Mouse (Mus musculus) thymus, postnatal 14 days (tissue): Measurements from ENCODE around the gene Ckap4.

Experiments used
- DNase-seq: peaks from one replicate; pipeline ENCODE4 v3.0.0; 2021

The Ckap4 gene

DNA sequence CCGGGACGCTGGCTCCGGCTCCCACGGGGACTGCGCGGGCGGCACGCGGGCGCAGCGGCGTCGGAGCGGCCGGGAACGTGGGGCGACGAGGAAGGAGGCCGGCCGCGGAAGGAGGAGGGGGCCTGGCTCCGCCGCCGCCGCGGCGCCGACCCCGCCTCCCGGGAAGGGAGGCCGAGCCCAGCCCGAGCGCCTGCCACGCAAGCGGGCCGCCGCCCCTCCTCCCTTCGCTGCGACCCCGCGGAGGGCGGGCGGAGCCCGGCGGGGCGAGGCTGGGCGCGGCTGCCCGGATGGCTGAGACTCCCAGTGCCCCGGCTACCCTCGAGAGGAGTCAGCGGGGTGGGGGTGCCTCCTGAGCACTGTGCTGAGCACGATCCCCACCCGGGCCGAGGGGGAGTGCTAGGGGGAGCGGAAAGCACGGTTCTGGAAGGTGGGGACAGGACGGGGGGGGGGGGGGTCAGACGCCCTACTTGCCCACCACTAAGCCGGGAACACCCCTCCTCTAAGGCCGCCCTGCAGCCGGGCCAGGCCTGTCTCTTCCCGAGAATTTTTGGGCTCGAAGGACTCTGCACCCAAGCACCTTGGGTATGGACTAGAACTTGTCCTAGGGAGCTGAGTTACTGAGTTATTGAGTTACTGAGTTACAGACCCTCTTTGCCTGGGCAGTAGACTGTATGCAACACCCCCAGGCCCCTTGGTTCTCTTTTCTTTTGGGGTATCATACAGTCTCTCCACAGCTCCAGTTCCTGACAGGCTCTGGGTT is at the start of gene Ckap4:
TSS of gene Ckap4 (minus strand) at position 151 of the 760 bp plus-strand sequence.
- DNase-seq, result peak; percentile 77

DNA sequence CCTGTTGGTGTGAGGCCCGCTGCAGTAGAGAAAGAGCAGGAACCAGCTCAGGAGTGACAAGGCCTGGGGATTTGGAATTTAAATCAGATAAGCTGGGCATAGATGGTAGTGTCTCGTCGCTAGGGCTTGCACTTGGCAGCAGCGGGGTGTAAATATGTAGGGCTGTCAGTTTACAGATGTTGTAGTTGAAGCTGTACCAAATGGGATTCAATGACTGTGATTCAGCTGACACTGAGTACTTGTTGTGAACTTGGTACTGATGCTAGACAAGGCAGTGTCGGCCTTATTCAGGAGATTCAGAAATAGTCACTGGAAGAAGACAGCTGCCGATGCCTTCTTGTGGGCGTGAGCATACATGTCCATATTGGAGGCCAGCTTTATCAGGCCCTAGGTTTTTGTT is 48.4 kb upstream of the Ckap4 start:
- no peak for DNase-seq

DNA sequence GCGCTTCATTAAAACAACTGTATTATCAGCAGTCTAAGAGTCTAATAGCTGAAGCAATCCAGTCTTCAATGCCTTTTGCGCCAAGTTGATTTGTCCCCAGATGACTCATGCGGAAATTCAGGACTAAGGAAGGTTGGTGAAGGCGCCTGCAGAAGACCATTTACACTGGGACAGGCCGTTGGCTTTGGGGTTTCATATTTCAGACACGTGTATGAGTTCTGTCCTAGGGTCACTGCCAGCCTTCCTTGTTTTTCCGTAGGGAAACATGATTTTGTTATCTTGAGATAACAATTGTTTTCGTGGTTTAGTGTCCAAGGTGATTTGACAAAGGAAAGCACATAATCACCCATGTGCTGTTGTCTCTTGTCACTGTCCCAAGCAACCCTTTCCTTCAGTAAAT is 47.3 kb upstream of the Ckap4 start:
- DNase-seq, result no peak

DNA sequence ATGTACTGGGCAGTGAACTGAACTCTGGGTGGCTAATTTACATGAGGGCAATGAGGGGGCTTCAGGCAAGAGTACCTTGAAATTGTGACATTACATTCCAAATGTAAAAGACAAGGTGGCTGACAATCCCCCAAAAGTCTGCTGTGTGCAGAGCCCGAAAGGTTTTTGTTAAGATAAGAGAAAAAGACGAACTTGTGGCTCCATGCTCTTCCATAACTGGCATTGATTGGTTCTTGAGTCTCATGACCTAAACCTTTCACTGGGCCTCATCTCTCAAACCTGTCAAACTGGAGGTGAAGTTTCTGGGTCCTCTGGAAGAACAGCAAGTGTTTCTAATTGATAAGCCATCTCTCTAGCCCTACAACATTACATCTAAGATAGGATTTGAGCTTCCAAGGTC is 45.7 kb upstream of the Ckap4 start:
- no peak for DNase-seq

DNA sequence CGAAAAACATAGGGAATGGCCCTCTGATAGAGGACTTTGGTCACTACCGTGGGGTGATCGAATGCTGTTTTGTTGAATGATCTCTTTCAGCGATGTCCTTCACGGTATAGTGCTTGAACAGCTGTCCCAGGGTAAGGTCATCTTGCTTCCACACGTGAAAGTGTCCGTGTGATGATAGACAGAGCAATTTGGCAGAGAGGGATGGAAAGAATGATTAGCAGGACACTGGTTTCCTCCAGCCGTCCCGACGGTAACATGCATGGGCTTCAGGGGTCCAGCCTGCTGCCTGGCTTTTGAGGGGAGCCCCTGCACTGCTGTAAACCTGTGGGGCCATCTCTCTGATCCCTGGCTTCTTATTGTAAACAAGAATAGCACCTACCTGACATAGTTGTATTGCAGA is 44.9 kb upstream of the Ckap4 start:
- DNase-seq, result no peak

DNA sequence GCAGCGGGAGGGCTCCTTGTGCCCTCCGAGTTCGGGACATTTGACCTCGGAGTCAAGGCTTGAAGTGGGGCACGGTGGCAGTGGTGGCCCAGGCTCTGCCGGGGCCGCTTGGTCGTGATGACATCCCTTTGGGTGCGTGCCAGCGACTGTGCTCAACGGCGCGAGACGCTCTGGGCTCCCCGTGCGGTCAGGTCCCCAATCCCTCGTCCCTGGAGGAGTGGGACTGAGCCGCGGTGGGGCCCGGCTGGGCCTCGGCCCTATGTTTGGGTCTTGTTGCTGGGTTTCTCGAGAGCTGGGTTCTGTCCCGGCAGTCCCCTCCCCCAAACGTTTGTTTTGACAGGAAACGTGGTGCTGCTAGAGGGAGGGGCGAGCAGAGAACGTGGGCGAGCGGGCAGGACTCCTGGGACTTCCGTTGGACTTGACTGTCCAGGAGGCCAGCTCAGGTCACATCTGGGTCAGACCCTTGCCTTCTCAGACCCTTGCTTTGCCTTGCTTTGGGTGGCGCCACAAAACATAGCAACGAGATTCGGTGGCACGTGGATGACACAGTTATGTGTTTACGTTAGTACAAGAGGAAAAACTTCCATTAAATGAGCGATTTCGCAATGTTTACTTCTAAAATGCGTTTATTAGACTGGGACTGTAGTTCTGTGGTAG is 43.3 kb upstream of the Ckap4 start:
- peak; percentile 81 for DNase-seq

DNA sequence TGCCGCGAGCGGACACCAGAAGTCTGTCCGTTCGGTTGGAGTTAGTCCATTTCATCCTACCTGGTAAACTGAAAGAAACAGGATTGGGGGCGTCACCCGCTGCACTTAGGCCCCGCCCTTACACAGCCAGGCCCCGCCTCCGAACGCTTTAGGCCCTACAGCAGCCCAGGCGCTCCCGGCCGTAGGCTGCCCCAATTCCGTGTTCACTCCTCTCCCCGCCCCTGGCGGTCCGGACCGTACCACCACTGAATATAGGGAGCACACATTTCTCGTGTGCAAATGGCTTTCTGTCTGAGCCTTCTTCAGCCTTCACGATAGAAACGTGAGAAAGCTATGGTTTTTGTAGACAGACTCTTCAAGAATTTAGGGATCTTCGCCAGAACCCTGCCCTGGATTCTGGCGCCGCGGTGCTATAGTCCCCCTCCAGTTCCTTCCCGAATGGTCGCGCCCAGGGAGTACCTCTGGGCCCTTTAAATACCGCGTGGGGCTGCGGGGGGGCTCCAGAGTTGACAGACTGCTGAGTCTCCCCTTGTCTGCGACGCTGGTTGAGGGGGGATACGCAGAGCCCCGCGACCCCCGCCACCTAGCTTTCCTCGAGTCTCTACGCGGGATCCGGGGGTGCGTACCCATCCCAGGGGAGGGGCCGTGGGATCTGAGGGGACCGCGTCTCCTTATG is 42.7 kb upstream of the Ckap4 start, which contains the start of gene Tcp11l2:
TSS of gene Tcp11l2 (plus strand) at position 232 of the 676 bp plus-strand sequence.
- DNase-seq, result peak; percentile 95

DNA sequence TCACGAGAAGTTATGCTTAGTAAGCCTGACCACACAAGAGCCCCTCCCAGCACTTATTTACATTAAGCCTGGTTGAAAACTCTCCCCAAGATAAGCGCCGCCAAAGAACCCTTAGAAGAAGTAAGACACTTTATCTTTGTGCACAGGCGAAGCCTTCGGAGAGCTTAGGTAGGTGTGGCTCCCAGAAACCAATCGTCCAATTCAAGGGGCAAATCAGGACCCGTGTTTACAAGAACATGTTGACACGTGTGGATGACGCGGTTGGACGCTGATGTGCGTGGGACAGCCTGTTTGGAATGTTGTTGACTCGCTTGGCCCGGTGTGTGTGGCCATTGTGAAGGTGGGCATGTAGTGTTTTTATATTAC is 42.1 kb upstream of the Ckap4 start:
- no peak for DNase-seq

DNA sequence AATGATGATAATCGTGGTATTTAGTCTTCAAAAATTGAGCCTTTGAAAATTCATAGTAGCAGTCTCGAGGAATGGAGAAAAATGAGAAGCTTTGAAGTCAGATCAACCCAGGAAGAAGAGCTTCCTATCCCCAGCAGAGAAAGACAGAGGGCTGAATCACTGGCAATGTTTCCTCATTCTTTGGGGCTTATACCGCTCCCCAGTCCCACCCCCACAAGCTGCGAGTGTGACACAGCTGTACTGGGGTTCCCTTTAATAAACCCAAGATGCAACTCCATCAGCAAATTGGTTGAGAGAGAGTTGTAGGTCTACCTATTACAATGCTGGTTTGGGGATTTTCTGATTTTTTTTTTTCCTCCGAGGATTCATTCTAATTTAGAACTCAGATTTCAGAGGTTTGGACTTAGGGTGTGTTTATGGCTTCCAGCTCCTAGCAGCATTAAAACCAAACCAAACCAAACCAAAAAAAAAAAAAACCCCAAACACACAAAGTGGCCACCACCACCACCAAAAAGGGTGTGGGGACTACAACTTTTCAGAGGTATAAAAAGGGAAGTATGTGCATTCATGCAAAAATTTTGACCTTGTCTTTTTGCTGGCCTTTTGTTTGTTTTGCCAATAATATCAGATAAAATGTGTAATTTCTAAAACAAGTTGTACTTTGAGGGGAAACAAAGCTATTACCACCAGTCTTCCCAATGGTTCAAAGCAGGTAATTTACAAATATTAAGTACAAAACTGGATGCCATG is 40.0 kb upstream of the Ckap4 start:
- DNase-seq, result no peak

DNA sequence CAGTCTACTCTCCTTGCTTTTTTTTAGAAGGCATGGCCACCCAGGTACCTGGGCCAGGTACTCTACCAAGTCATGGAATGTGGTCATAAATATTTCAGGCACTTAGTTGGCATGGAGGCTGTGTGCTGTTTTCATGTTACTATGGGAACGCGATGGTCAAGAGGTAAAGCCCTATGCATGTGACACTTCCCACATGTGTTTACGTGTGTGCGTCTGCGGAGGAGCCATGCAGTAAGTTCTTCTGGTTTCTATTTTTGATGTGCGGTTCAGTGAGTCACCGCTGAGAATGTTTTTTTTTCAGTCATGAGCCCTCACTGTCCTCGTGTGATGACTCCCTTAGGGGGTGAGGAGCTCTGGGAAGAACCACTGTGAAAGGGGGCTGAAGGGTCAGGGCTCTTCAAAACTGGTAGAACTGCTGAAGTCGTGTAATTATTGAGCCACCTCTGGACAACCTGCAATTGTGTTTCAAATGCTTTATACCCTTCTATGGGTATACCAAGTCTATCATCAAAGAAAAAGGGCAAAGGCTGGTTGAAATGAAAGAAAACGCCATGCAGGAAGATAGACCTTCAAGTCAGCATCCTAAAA is 37.3 kb upstream of the Ckap4 start:
- no peak for DNase-seq

DNA sequence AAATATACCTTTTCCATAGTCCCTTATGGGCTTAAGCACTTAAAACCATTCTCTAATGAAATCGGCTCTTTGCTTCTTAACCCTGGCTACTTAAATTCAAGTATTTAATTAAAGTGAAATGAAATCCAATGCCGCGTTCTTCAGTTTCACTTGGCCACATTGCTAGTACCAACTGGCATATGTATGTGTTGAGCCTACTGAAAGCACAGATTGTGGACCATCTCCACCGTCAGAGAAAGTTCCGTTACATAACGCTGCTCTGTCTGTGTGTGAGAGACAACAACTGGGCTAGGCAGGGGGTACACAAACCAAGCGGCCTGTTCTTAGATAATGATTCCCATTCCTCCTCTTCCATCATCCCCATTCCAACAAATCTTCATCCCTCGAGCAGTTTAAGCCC is 30.6 kb upstream of the Ckap4 start:
- DNase-seq, result no peak

DNA sequence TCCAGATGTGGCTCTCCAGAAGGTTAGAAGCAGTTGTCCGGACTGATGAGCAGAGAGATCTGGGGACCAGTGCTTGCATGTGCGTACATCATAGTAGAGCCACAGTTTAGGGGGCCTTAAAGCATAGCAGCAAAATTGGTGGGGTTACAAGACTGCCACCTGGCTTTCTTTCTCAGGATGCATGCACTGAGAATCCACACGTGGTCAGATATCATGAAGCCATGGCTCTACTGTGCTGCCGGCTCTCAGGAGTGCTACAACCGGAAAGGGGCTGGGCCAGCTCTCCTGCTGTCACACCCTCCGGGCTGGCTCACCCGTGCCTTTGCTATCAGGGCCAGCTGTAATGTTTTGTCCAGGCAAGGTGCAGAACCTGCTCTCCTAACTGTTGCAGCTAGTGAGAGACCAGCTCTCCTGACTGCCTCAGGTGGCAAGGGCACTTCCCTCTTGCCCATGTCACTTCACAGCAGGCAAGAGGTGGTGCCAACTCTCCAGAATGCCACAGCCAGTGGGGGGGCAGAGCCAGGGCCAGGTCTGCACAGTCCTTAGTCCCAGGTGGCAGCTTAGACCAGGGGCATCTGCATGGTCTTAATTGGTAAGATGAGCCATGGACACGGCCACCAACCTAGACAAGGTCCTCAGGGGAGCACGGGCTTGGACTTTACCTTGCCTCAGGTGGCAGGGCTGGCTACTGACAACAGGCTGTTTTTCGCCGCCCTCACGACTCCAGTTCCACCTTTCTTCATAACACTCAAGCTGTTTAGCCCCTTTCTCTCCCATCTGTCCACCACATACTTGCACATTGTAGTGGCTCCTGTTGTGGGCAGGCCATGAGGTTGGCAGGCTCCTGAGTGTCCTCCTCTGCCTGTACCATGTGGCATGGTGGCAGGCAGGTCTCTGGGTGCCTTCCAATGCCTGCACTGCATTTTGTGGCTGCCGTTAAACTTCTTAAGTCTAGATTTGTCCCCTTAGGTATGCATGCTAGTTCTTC is 29.0 kb upstream of the Ckap4 start:
- DNase-seq, result peak; percentile 55

DNA sequence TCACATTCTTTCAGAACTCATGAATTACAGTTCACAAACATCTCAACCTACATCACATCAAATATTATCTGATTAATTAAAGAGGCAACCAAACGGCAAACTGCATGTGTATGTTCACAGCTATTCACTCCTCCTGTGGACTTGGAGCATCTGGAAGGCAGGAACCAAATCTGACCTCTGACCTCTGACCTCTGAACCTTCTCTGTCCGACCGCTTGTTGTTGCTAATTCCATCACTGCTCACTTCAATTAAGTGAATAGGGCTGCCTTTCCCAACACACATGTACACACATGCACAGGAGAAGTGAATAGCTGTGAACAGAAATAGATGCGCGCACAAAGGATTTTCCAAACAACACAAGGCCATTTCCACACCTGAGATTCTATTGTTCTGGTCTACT is 28.3 kb upstream of the Ckap4 start:
- DNase-seq, result no peak

DNA sequence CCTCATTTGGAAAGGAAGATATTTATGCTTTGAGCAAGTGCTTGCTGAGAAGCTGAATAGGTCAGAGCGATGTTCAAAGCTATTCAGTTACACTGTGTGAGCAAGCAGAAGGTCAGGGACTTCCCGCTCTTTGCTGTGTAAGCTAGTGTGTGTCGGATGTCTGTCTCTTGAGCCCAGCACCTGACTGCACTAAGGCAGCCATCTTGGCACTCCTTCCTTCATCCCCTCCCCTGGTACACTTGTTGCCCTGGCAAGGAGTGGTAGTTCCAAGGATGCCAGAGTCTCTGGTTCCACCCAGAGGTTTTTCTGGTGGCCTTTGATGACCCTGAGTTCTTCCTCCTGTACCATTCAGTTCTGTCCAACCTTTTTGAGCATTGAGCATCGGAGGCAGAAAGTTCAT is 26.1 kb upstream of the Ckap4 start:
- DNase-seq, result no peak

DNA sequence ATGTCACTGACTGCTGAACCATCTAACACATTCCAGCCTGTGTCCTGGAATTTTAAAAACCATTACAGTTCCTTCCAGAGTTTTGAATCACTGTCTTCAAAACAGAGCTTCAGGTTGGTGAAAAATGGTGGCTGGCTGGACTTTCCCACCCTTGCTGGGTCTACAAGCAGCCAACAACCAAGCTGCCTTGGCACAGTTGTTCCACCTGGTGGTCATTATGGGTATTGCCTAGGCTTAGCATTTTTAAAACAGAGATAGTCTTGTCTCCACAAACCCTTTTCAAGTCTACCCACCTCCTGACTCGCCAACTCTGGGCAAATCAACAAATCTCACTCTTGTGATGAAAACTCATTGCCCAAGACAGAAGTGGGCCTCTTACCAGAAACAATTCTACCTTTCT is 24.6 kb upstream of the Ckap4 start:
- no peak for DNase-seq

DNA sequence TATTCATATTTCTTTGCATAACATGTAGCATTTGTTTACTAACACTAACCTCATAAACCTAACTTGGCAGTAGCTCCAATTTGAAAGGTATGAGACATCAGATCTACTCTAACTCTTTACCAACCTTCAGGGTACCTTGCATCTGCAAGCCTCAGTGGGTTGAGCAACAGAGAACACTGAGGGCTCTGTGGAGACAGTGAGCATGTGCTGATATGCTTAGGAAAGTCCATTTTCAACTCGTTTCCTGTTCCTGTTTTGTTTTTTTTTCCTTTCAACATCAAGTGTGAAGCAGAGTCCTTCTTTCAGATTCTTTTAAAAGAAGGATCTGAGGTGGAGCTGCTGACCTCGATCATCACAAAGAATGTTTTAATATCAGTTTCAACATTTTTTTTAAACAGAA is 22.3 kb upstream of the Ckap4 start:
- no peak for DNase-seq

DNA sequence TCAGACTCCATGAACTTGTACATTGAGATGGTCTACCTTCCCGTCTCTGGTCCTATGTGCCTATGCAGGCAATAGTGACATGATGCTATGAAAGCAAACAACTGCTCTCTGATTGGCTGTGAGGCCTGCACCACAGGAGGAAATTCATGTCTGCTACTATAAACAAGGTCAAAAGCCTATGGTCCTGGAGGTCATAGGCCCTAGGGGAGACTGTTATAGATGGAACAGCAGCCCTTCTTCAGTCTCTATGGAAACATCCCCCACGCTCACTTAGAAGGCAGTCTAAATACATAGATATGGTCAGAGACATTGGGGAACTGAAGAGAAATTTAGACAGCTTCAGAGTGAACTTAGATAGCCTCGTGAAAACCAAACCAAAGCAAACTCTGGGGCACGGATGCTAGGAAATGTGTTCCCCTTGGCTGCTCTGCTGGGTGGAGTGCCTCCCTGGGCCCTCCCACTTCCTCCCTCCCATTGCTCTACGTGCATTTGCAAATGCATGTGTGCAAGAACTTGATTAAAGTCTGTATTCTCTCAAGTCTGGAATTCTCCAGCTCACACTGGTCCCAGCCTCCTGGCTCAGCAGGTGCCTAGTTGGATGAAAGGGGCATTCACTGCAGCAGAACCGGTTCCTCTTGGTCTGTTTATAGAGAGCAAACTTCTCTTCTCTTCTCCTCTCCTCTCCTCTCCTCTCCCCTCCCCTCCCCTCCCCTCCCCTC is 20.6 kb upstream of the Ckap4 start:
- DNase-seq, result peak; percentile 18

DNA sequence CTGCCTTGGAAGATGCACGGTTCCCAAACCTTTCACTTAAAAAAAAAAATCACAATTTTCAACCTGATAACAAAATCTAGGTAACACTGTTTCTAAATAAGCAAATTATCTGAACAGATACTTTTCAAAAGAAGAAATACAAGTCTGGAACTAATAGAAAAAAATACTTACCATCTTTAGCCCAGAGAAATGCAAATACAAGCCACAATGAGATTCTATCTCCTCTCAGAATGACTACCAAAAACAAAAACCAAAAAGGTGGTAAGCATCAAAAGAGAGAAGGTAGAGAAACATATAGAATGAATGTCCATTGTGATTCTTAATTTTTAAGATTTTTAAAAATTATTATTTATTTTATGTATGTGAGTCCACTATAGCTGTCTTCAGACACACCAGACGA is 18.6 kb upstream of the Ckap4 start:
- DNase-seq, result no peak

DNA sequence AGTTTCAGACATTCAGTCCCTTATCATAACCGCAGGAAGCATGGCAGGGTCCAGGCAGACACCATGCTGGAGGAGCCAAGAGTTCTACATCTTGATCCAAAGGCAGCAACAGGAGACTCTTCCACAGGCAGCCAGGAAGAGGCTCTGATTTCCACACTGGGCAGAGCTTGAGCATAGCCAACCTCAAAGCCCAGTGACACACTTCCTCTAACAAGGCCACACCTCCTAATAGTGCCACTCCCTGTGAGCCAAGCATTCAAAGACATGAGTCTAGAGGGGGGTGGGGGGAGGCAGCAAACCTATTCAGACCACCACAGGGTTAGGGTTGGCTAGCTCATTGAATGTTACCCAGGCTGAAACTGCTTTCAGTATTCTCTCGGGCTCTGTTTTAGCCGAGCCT is 18.0 kb upstream of the Ckap4 start:
- DNase-seq, result no peak

DNA sequence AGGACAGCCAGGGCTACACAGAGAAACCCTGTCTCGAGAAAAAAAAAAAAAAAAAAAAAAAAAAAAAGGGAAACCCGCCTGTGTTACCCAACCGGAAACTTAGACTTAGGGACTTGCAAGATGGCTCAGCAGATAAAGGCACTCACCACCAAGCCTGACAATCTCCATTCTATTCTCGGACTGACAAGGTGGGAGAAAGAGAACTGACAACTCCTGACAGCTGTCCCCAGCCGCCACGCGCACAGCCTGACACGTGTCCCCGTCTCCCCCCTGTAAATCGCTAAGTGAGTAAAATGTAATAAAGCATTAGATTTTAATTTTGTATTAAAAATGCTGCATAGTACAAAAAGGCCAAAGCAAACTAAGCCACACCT is 16.0 kb upstream of the Ckap4 start:
- no peak for DNase-seq
